Mouse (Mus musculus): ENCODE data around the gene Pkd1. TPM values are rescaled to one million over a fixed set of nuclear protein-coding genes. Genes with fewer than 3 reads are reported as not detected.
A peak's percentile ranks its signal among the peaks of the same experiment; 100 is the strongest.

Gene Pkd1
- total RNA-seq (2014; rRNA removed; ENCODE audit: low replicate concordance) (44.5 and 57.5 TPM in 2 replicates), polyA plus RNA-seq (2015; fragmentation: Nextera tagmentation; extraction: Ambion mirVana) (7.1 and 9.8 TPM in 2 replicates)

GRCm38 (mm10) chr17:24549618-24550415 is at the start of gene Pkd1:
TSS of gene Pkd1 (plus strand) at chr17:24549834.
- WGBS, result under 1% methylated on average over 55 of the region's 72 CpGs
- peak within 1 kb of the TSS; percentile 90 for H3K9ac ChIP-seq (replicated peaks; ENCODE audit: low read depth, low read length)
- H3K9me3 ChIP-seq (replicated peaks; ENCODE audit: control insufficient read depth, low read length), result no peaks in the 10 kb centered on the region
- peak within 1 kb of the TSS; percentile 81 for H3K4me3 ChIP-seq (ENCODE audit: low read depth, low read length)
- peak within 1 kb of the TSS; percentile 95 for H3K27ac ChIP-seq (ENCODE audit: low read depth)
- H3K27me3 ChIP-seq (ENCODE audit: control insufficient read depth, insufficient read depth, low read length), result no peaks in the 10 kb centered on the region
- 0 out of 2 replicates have a peak, but pooled peaks cover 3% of the 10 kb centered on the region for H3K36me3 ChIP-seq (replicated peaks; ENCODE audit: control insufficient read depth, insufficient read depth, low read length)
- ATAC-seq (ENCODE audit: insufficient read depth, low read depth), result peak; percentile 96
- H3K4me2 ChIP-seq (ENCODE audit: low read depth, low read length), result peak within 1 kb of the TSS; percentile 93
- DNase-seq (ENCODE audit: low spot score), result peak; percentile 100
- H3K4me1 ChIP-seq (ENCODE audit: control insufficient read depth, insufficient read depth), result peaks cover 19% of the 10 kb centered on the region
- TF ChIP-seq EP300 (IDR thresholded peaks at IDR 0.05; ENCODE audit: low read depth), result no peak
- no peak for TF ChIP-seq CTCF (IDR thresholded peaks at IDR 0.05; ENCODE audit: low read depth)

- H3K9me3 ChIP-seq (replicated peaks; ENCODE audit: control insufficient read depth, low read length), result no peaks in the 10 kb centered on the region
- no peak overlapping the region for H3K27ac ChIP-seq (ENCODE audit: low read depth)
- no peak for DNase-seq (ENCODE audit: low spot score)
- H3K4me3 ChIP-seq (ENCODE audit: low read depth, low read length), result no peak overlapping the region
- TF ChIP-seq EP300 (IDR thresholded peaks at IDR 0.05; ENCODE audit: low read depth) (no peak), CTCF (IDR thresholded peaks at IDR 0.05; ENCODE audit: low read depth) (peak; percentile 17; the same call in 1 of the 2 replicates)
- ATAC-seq (ENCODE audit: insufficient read depth, low read depth), result no peak
- H3K4me2 ChIP-seq (ENCODE audit: low read depth, low read length), result no peak overlapping the region
- no peaks in the 10 kb centered on the region for H3K36me3 ChIP-seq (replicated peaks; ENCODE audit: control insufficient read depth, insufficient read depth, low read length)
- peaks cover 4% of the 10 kb centered on the region; the same call in 1 of the 2 replicates for H3K27me3 ChIP-seq (ENCODE audit: control insufficient read depth, insufficient read depth, low read length)
- H3K4me1 ChIP-seq (ENCODE audit: control insufficient read depth, insufficient read depth), result no peaks in the 10 kb centered on the region
- 28% methylated on average over 11 of the region's 11 CpGs for WGBS
- H3K9ac ChIP-seq (replicated peaks; ENCODE audit: low read depth, low read length), result no peak overlapping the region
Measured at GRCm38 (mm10) chr17:24502208-24502607, 47.4 kb upstream of the Pkd1 start.

- no peak for ATAC-seq (ENCODE audit: insufficient read depth, low read depth)
- no peak overlapping the region for H3K9ac ChIP-seq (replicated peaks; ENCODE audit: low read depth, low read length)
Measured at GRCm38 (mm10) chr17:24504085-24504484, 45.5 kb upstream of the Pkd1 start.

GRCm38 (mm10) chr17:24505286-24505955 is 44.2 kb upstream of the Pkd1 start:
- WGBS, result 92% methylated on average over 30 of the region's 30 CpGs
- H3K36me3 ChIP-seq (replicated peaks; ENCODE audit: control insufficient read depth, insufficient read depth, low read length), result peaks cover 27% of the 10 kb centered on the region
- no peak for DNase-seq (ENCODE audit: low spot score)
- ATAC-seq (ENCODE audit: insufficient read depth, low read depth), result no peak
- H3K27me3 ChIP-seq (ENCODE audit: control insufficient read depth, insufficient read depth, low read length), result peaks cover 4% of the 10 kb centered on the region; the same call in 1 of the 2 replicates
- H3K9ac ChIP-seq (replicated peaks; ENCODE audit: low read depth, low read length), result no peak overlapping the region
- H3K4me2 ChIP-seq (ENCODE audit: low read depth, low read length), result no peak overlapping the region
- TF ChIP-seq CTCF (IDR thresholded peaks at IDR 0.05; ENCODE audit: low read depth) (no peak), EP300 (IDR thresholded peaks at IDR 0.05; ENCODE audit: low read depth) (no peak)
- H3K4me1 ChIP-seq (ENCODE audit: control insufficient read depth, insufficient read depth), result no peaks in the 10 kb centered on the region
- no peak overlapping the region for H3K4me3 ChIP-seq (ENCODE audit: low read depth, low read length)
- H3K9me3 ChIP-seq (replicated peaks; ENCODE audit: control insufficient read depth, low read length), result no peaks in the 10 kb centered on the region
- no peak overlapping the region for H3K27ac ChIP-seq (ENCODE audit: low read depth)

More at GRCm38 (mm10) chr17:24504085-24504484, 45.5 kb upstream of the Pkd1 start:
- no peak for DNase-seq (ENCODE audit: low spot score)
- TF ChIP-seq EP300 (IDR thresholded peaks at IDR 0.05; ENCODE audit: low read depth) (no peak), CTCF (IDR thresholded peaks at IDR 0.05; ENCODE audit: low read depth) (no peak)
- Histone ChIP-seq H3K9me3 (replicated peaks; ENCODE audit: control insufficient read depth, low read length) (no peaks in the 10 kb centered on the region), H3K4me1 (ENCODE audit: control insufficient read depth, insufficient read depth) (no peaks in the 10 kb centered on the region), H3K4me2 (ENCODE audit: low read depth, low read length) (no peak overlapping the region), H3K36me3 (replicated peaks; ENCODE audit: control insufficient read depth, insufficient read depth, low read length) (peaks cover 14% of the 10 kb centered on the region), H3K4me3 (ENCODE audit: low read depth, low read length) (no peak overlapping the region), H3K27ac (ENCODE audit: low read depth) (no peak overlapping the region), H3K27me3 (ENCODE audit: control insufficient read depth, insufficient read depth, low read length) (peaks cover 4% of the 10 kb centered on the region; the same call in 1 of the 2 replicates)
- WGBS, result 88% methylated on average over 10 of the region's 10 CpGs

GRCm38 (mm10) chr17:24506332-24507070 is 43.1 kb upstream of the Pkd1 start:
- DNase-seq (ENCODE audit: low spot score), result no peak
- peaks cover 4% of the 10 kb centered on the region; the same call in 1 of the 2 replicates for H3K27me3 ChIP-seq (ENCODE audit: control insufficient read depth, insufficient read depth, low read length)
- 18% methylated on average over 36 of the region's 36 CpGs for WGBS
- no peak overlapping the region; the same call in 1 of the 2 replicates for H3K4me3 ChIP-seq (ENCODE audit: low read depth, low read length)
- peak overlapping the region; percentile 56 for H3K4me2 ChIP-seq (ENCODE audit: low read depth, low read length)
- ATAC-seq (ENCODE audit: insufficient read depth, low read depth), result peak; percentile 21; the same call in 1 of the 2 replicates
- TF ChIP-seq CTCF (IDR thresholded peaks at IDR 0.05; ENCODE audit: low read depth) (no peak), EP300 (IDR thresholded peaks at IDR 0.05; ENCODE audit: low read depth) (no peak)
- no peak overlapping the region for H3K9ac ChIP-seq (replicated peaks; ENCODE audit: low read depth, low read length)
- H3K9me3 ChIP-seq (replicated peaks; ENCODE audit: control insufficient read depth, low read length), result no peaks in the 10 kb centered on the region
- H3K27ac ChIP-seq (ENCODE audit: low read depth), result no peak overlapping the region
- no peaks in the 10 kb centered on the region for H3K4me1 ChIP-seq (ENCODE audit: control insufficient read depth, insufficient read depth)
- H3K36me3 ChIP-seq (replicated peaks; ENCODE audit: control insufficient read depth, insufficient read depth, low read length), result peaks cover 38% of the 10 kb centered on the region

Data from heart, postnatal 0 days (tissue).